Mouse (Mus musculus) liver, adult 2 months (tissue): ENCODE data around the gene Tnfaip6. TPM values are rescaled to one million over a fixed set of nuclear protein-coding genes. Genes with fewer than 3 reads are reported as not detected.
A peak's percentile ranks its signal among the peaks of the same experiment; 100 is the strongest.

ENCODE experiments used
- DNase-seq: peaks from one replicate; pipeline ENCODE4 v3.0.0-alpha.2; 2011; ENCODE audit warnings: low read depth, low spot score; ENCODE audit errors: extremely low read depth
- H3K27ac ChIP-seq: fragments of 200-500 bp; replicated peaks from 2 replicates; pipeline ENCODE4 v1.5.1; 2012; ENCODE audit warnings: low read depth, mild to moderate bottlenecking, control low read depth, inconsistent platforms, low read length; ENCODE audit not compliant: insufficient read depth
- H3K27me3 ChIP-seq: fragments of 200-500 bp; 2 replicates; pipeline ENCODE4 v1.6.1; 2012; ENCODE audit warnings: mild to moderate bottlenecking, moderate library complexity, low read length, inconsistent platforms; ENCODE audit not compliant: control insufficient read depth, insufficient read depth
- H3K36me3 ChIP-seq: fragments of 200-500 bp; 2 replicates; pipeline ENCODE4 v1.6.1; 2012; ENCODE audit warnings: low read length, inconsistent platforms; ENCODE audit not compliant: control insufficient read depth, insufficient read depth
- H3K4me1 ChIP-seq: fragments of 200-500 bp; 2 replicates; pipeline ENCODE4 v1.6.1; 2011; ENCODE audit warnings: low read length; ENCODE audit not compliant: control insufficient read depth, insufficient read depth
- H3K4me3 ChIP-seq: fragments of 200-500 bp; 2 replicates; pipeline ENCODE4 v1.5.1; 2011; ENCODE audit warnings: low read depth, mild to moderate bottlenecking, control low read depth, low read length, moderate library complexity; ENCODE audit not compliant: insufficient read depth
- H3K79me2 ChIP-seq: fragments of 200-500 bp; 2 replicates; pipeline ENCODE4 v1.6.1; 2012; ENCODE audit warnings: inconsistent platforms, mild to moderate bottlenecking, low read length, moderate library complexity; ENCODE audit not compliant: control insufficient read depth, insufficient read depth
- H3K9ac ChIP-seq: fragments of 200-500 bp; 2 replicates; pipeline ENCODE4 v1.6.1; 2012; ENCODE audit warnings: low read depth, mild to moderate bottlenecking, control low read depth, inconsistent platforms, low read length
- CTCF ChIP-seq: fragments of 200-500 bp; IDR thresholded peaks from 2 replicates; pipeline ENCODE4 v1.5.1; 2011; ENCODE audit warnings: low read depth, low read length, control low read depth
- POLR2A ChIP-seq: fragments of 200-500 bp; IDR thresholded peaks from 2 replicates; pipeline ENCODE4 v1.6.1; 2011; ENCODE audit warnings: low read length, control low read depth; ENCODE audit not compliant: insufficient read depth; ENCODE audit errors: extremely low read depth
- WGBS: fragments of 180-500 bp; shearing (Covaris S2); methylation state at CpG from one replicate; pipeline ENCODE4 v1.1.7; 2018; 5-methylcytosine and 5-hydroxymethylcytosine counted together
- polyA plus RNA-seq: library from polyadenylated mRNA; depleted of rRNA; stranded (reverse); fragments of >200 nt; gene quantifications from 2 replicates; pipeline ENCODE4 v1.2.3, GENCODE M21; 2012
- total RNA-seq: library from RNA; depleted of rRNA; stranded (reverse); fragments of >200 nt; gene quantifications from 2 replicates; pipeline ENCODE4 v1.2.3, GENCODE M21; 2014

Gene Tnfaip6
- total and polyA plus RNA-seq, 2 experiments = 0.09 TPM; not detected in 1

- H3K4me3 ChIP-seq = no peak overlapping the region
- H3K36me3 ChIP-seq = peaks cover 2% of the 10 kb centered on the region
- 49% methylated on average over 13 of the region's 13 CpGs for WGBS
- no peaks in the 10 kb centered on the region for H3K79me2 ChIP-seq
- no peaks in the 10 kb centered on the region for H3K27me3 ChIP-seq
- no peak for DNase-seq
- H3K4me1 ChIP-seq = peaks cover 6% of the 10 kb centered on the region
- no peak overlapping the region for H3K27ac ChIP-seq
- no peak overlapping the region for H3K9ac ChIP-seq
- no peak for TF ChIP-seq POLR2A
- TF ChIP-seq CTCF = no peak
Observed at GRCm38 (mm10) chr2:52071241-52071991, 33.6 kb downstream of the Tnfaip6 start.

- no peak overlapping the region for H3K9ac ChIP-seq
- peak overlapping the region; percentile 93 for H3K4me3 ChIP-seq
- H3K27ac ChIP-seq = peak overlapping the region; percentile 30
- DNase-seq = peak; percentile 40
- no peaks in the 10 kb centered on the region for H3K79me2 ChIP-seq
- no peak for TF ChIP-seq CTCF
- no peak for TF ChIP-seq POLR2A
- H3K4me1 ChIP-seq = peaks cover 6% of the 10 kb centered on the region
- H3K36me3 ChIP-seq = peaks cover 4% of the 10 kb centered on the region
- 9% methylated on average over 10 of the region's 10 CpGs for WGBS
- no peaks in the 10 kb centered on the region for H3K27me3 ChIP-seq
Observed at GRCm38 (mm10) chr2:52072065-52072490, 34.3 kb downstream of the Tnfaip6 start.

- peak; percentile 25; the same call in 1 of the 2 replicates for TF ChIP-seq POLR2A
- 0 out of 2 replicates have a peak, but pooled peaks have one; percentile 9 for TF ChIP-seq CTCF
- DNase-seq = peak; percentile 45
- Histone ChIP-seq H3K9ac (peak within 1 kb of the TSS; percentile 94), H3K4me1 (peaks cover 6% of the 10 kb centered on the region), H3K79me2 (no peaks in the 10 kb centered on the region), H3K36me3 (peaks cover 8% of the 10 kb centered on the region), H3K27ac (peak within 1 kb of the TSS; percentile 63), H3K4me3 (peak within 1 kb of the TSS; percentile 93), H3K27me3 (no peaks in the 10 kb centered on the region)
- WGBS = under 1% methylated on average over 63 of the region's 72 CpGs
Observed at GRCm38 (mm10) chr2:52072491-52073140, 34.8 kb downstream of the Tnfaip6 start, which contains the start of gene Rif1. TSS of gene Rif1 (plus strand) at chr2:52072832.

- 2% methylated on average over 56 of the region's 56 CpGs for WGBS
- peak overlapping the region; percentile 93 for H3K4me3 ChIP-seq
- no peak for DNase-seq
- H3K4me1 ChIP-seq = peaks cover 6% of the 10 kb centered on the region
- TF ChIP-seq CTCF (no peak), POLR2A (no peak)
- peaks cover 11% of the 10 kb centered on the region for H3K36me3 ChIP-seq
- no peaks in the 10 kb centered on the region for H3K27me3 ChIP-seq
- H3K79me2 ChIP-seq = no peaks in the 10 kb centered on the region; the same call in 1 of the 2 replicates
- peak overlapping the region; percentile 94 for H3K9ac ChIP-seq
- H3K27ac ChIP-seq = peak overlapping the region; percentile 63
Observed at GRCm38 (mm10) chr2:52073141-52073904, 35.5 kb downstream of the Tnfaip6 start.

GRCm38 (mm10) chr2:52078666-52079065, 40.9 kb downstream of the Tnfaip6 start:
- WGBS = 100% methylated on average over 2 of the region's 2 CpGs
- peaks cover 39% of the 10 kb centered on the region for H3K36me3 ChIP-seq
- no peak overlapping the region for H3K27ac ChIP-seq

More at GRCm38 (mm10) chr2:52078666-52079065, 40.9 kb downstream of the Tnfaip6 start:
- Histone ChIP-seq H3K4me1 (peaks cover 2% of the 10 kb centered on the region; the same call in 1 of the 2 replicates), H3K79me2 (peaks cover 3% of the 10 kb centered on the region; the same call in 1 of the 2 replicates), H3K9ac (no peak overlapping the region), H3K27me3 (no peaks in the 10 kb centered on the region), H3K4me3 (no peak overlapping the region)
- DNase-seq = no peak
- TF ChIP-seq CTCF (no peak), POLR2A (no peak)
